Mouse (Mus musculus): ENCODE measurements around the gene BC017158. TPM values are rescaled to one million over a fixed set of nuclear protein-coding genes. Genes with fewer than 3 reads are reported as not detected.

The BC017158 gene
- polyA plus RNA-seq, 1 experiment from 2014 or later, result 16.4 TPM

GRCm38 (mm10) chr7:128279750-128280149, 18.2 kb downstream of the BC017158 start:
- H3K27me3 ChIP-seq (replicated peaks; ENCODE audit: control insufficient read depth, insufficient read depth, low read length), result no peaks in the 10 kb centered on the region
- no peak overlapping the region for H3K27ac ChIP-seq (ENCODE audit: low read length)
- peaks cover 7% of the 10 kb centered on the region for H3K36me3 ChIP-seq (ENCODE audit: control insufficient read depth, insufficient read depth)
- 93% methylated on average over 4 of the region's 4 CpGs for WGBS
- H3K4me1 ChIP-seq (replicated peaks; ENCODE audit: control insufficient read depth, insufficient read depth, low read length), result no peaks in the 10 kb centered on the region
- no peaks in the 10 kb centered on the region for H3K9me3 ChIP-seq (ENCODE audit: control insufficient read depth, low read length)
- no peak overlapping the region for H3K4me3 ChIP-seq (replicated peaks; ENCODE audit: low read length)
- H3K4me2 ChIP-seq (ENCODE audit: low read length), result no peak overlapping the region
- no peak for ATAC-seq
- H3K9ac ChIP-seq (replicated peaks; ENCODE audit: low read depth, low read length), result no peak overlapping the region

DNA sequence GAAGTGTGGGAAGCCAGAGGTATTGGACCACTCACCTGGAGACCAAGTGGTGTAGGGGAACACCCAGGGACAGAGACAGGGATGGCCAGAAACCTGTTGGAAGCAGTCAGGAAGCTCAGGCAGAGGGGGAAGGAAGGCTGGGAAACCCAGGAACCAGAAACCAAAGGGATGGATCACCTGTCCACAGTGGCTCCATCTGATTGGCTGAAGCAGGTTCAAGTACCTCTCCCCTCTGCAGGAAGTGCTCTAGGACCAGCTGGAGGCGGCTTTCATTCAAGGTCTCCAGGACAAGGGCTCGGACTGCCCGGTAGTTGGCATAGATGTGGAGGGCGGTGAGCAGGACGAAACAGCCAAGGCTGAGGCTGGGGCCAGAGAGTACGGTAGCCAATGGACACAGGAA, 21.9 kb downstream of the BC017158 start:
- no peaks in the 10 kb centered on the region for H3K27me3 ChIP-seq (replicated peaks; ENCODE audit: control insufficient read depth, insufficient read depth, low read length)
- no peak overlapping the region for H3K9ac ChIP-seq (replicated peaks; ENCODE audit: low read depth, low read length)
- no peaks in the 10 kb centered on the region for H3K4me1 ChIP-seq (replicated peaks; ENCODE audit: control insufficient read depth, insufficient read depth, low read length)
- WGBS, result 93% methylated on average over 6 of the region's 6 CpGs
- H3K4me2 ChIP-seq (ENCODE audit: low read length), result no peak overlapping the region
- H3K4me3 ChIP-seq (replicated peaks; ENCODE audit: low read length), result no peak overlapping the region
- H3K36me3 ChIP-seq (ENCODE audit: control insufficient read depth, insufficient read depth), result peaks cover 7% of the 10 kb centered on the region
- ATAC-seq, result no peak
- no peak overlapping the region for H3K27ac ChIP-seq (ENCODE audit: low read length)
- no peaks in the 10 kb centered on the region for H3K9me3 ChIP-seq (ENCODE audit: control insufficient read depth, low read length)

- no peak for ATAC-seq
- peaks cover 5% of the 10 kb centered on the region for H3K36me3 ChIP-seq (ENCODE audit: control insufficient read depth, insufficient read depth)
- whole genome bisulfite sequencing, result 94% methylated on average over 8 of the region's 9 CpGs
Measured at GRCm38 (mm10) chr7:128271496-128271895, 26.5 kb downstream of the BC017158 start.

DNA sequence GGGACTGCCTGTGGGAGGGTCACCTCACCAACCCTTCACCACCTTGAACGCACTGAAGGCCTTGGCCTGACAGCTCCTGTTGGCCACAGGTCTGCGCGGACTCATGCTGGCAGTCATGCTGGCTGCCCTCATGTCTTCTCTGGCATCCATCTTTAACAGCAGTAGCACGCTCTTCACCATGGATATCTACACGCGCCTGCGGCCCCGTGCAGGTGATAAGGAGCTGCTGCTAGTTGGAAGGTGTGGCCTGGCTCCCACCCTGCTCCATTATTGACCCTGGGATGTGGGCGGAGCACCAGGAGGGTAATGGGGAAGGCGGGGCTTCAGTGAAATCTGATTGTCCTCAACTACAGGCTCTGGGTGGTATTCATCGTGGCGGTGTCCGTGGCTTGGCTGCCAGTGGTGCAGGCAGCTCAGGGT, 27.5 kb downstream of the BC017158 start:
- H3K4me2 ChIP-seq (ENCODE audit: low read length), result no peak overlapping the region
- no peaks in the 10 kb centered on the region for H3K4me1 ChIP-seq (replicated peaks; ENCODE audit: control insufficient read depth, insufficient read depth, low read length)
- 65% methylated on average over 13 of the region's 13 CpGs for WGBS
- no peak overlapping the region for H3K4me3 ChIP-seq (replicated peaks; ENCODE audit: low read length)
- no peaks in the 10 kb centered on the region for H3K36me3 ChIP-seq (ENCODE audit: control insufficient read depth, insufficient read depth)
- H3K27me3 ChIP-seq (replicated peaks; ENCODE audit: control insufficient read depth, insufficient read depth, low read length), result no peaks in the 10 kb centered on the region
- no peak overlapping the region for H3K9ac ChIP-seq (replicated peaks; ENCODE audit: low read depth, low read length)
- ATAC-seq, result no peak
- H3K9me3 ChIP-seq (ENCODE audit: control insufficient read depth, low read length), result no peaks in the 10 kb centered on the region
- H3K27ac ChIP-seq (ENCODE audit: low read length), result no peak overlapping the region

More at GRCm38 (mm10) chr7:128271496-128271895, 26.5 kb downstream of the BC017158 start:
- H3K4me2 ChIP-seq (ENCODE audit: low read length), result no peak overlapping the region
- no peaks in the 10 kb centered on the region for H3K9me3 ChIP-seq (ENCODE audit: control insufficient read depth, low read length)
- H3K27ac ChIP-seq (ENCODE audit: low read length), result no peak overlapping the region
- H3K27me3 ChIP-seq (replicated peaks; ENCODE audit: control insufficient read depth, insufficient read depth, low read length), result no peaks in the 10 kb centered on the region
- no peak overlapping the region for H3K9ac ChIP-seq (replicated peaks; ENCODE audit: low read depth, low read length)
- no peaks in the 10 kb centered on the region for H3K4me1 ChIP-seq (replicated peaks; ENCODE audit: control insufficient read depth, insufficient read depth, low read length)
- H3K4me3 ChIP-seq (replicated peaks; ENCODE audit: low read length), result no peak overlapping the region

DNA sequence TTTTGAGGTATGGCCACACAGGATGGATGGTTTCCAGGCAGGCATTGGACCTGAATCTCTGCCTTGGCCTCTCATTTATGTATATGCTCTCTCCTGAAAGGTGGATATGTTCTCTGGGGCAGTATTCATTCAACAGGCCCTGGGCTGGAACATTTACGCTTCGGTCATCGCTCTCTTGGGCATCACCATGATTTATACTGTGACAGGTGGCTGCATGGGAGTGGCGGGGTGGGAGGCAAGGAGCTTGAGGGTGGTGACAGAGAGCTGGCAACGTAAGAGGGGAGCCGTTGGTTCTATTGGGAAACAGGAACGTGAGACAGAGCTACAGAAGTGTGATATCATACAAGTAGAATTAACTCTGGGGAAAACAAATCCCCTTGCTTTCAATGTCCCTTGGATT, 30.2 kb downstream of the BC017158 start:
- H3K27ac ChIP-seq (ENCODE audit: low read length), result no peak overlapping the region
- no peaks in the 10 kb centered on the region for H3K9me3 ChIP-seq (ENCODE audit: control insufficient read depth, low read length)
- no peak overlapping the region for H3K9ac ChIP-seq (replicated peaks; ENCODE audit: low read depth, low read length)
- no peaks in the 10 kb centered on the region for H3K36me3 ChIP-seq (ENCODE audit: control insufficient read depth, insufficient read depth)
- no peaks in the 10 kb centered on the region for H3K4me1 ChIP-seq (replicated peaks; ENCODE audit: control insufficient read depth, insufficient read depth, low read length)
- no peak overlapping the region for H3K4me3 ChIP-seq (replicated peaks; ENCODE audit: low read length)
- no peak for ATAC-seq
- 89% methylated on average over 7 of the region's 7 CpGs for WGBS
- H3K27me3 ChIP-seq (replicated peaks; ENCODE audit: control insufficient read depth, insufficient read depth, low read length), result no peaks in the 10 kb centered on the region
- no peak overlapping the region for H3K4me2 ChIP-seq (ENCODE audit: low read length)

DNA sequence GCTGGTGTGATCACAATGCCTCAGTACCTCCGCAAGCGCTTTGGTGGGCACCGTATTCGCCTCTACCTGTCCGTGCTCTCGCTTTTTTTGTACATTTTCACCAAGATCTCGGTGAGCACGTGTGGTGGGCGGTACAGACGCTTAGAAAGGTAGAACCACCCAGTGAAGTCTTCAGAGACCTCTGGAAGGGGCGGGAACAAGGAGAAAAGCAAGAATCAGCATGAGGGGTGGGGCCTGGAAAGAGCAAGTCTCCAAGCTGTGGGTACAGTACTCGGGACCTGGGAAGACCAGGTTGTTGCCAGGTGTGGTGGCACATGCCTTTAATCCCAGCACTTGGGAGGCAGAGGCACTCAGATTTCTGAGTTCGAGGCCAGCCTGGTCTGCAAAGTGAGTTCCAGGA, 30.6 kb downstream of the BC017158 start:
- Histone ChIP-seq H3K27me3 (replicated peaks; ENCODE audit: control insufficient read depth, insufficient read depth, low read length) (no peaks in the 10 kb centered on the region), H3K4me3 (replicated peaks; ENCODE audit: low read length) (no peak overlapping the region), H3K27ac (ENCODE audit: low read length) (no peak overlapping the region), H3K9ac (replicated peaks; ENCODE audit: low read depth, low read length) (no peak overlapping the region), H3K4me1 (replicated peaks; ENCODE audit: control insufficient read depth, insufficient read depth, low read length) (no peaks in the 10 kb centered on the region), H3K36me3 (ENCODE audit: control insufficient read depth, insufficient read depth) (no peaks in the 10 kb centered on the region), H3K9me3 (ENCODE audit: control insufficient read depth, low read length) (no peaks in the 10 kb centered on the region), H3K4me2 (ENCODE audit: low read length) (no peak overlapping the region)
- ATAC-seq, result no peak
- 66% methylated on average over 13 of the region's 13 CpGs for whole genome bisulfite sequencing

DNA sequence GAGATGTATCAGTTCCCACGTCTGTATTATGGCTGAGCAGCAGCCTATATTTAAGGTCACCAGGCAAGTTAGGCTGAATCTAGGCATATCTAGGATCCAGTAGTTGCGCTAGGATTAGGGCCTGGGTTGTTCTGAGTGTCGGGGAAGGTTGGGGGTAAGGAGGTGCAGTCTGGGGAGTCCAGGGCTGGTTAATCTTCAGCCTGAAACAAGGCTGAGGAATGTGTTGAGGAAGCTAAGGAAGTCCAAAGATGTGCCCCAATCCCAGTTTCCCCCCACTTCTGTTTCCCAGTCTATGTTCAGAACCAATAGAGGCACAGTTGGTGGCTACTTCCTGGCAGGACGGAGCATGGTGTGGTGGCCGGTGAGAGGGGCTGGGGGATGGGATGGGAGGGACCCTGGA, 31.9 kb downstream of the BC017158 start:
- Histone ChIP-seq H3K4me2 (ENCODE audit: low read length) (no peak overlapping the region), H3K27ac (ENCODE audit: low read length) (no peak overlapping the region), H3K4me3 (replicated peaks; ENCODE audit: low read length) (no peak overlapping the region), H3K9me3 (ENCODE audit: control insufficient read depth, low read length) (no peaks in the 10 kb centered on the region), H3K36me3 (ENCODE audit: control insufficient read depth, insufficient read depth) (no peaks in the 10 kb centered on the region), H3K9ac (replicated peaks; ENCODE audit: low read depth, low read length) (no peak overlapping the region), H3K27me3 (replicated peaks; ENCODE audit: control insufficient read depth, insufficient read depth, low read length) (no peaks in the 10 kb centered on the region), H3K4me1 (replicated peaks; ENCODE audit: control insufficient read depth, insufficient read depth, low read length) (no peaks in the 10 kb centered on the region)
- ATAC-seq, result no peak
- WGBS, result 87% methylated on average over 5 of the region's 5 CpGs

- no peak within 1 kb of the TSS for H3K4me2 ChIP-seq (ENCODE audit: low read length)
- no peaks in the 10 kb centered on the region for H3K36me3 ChIP-seq (ENCODE audit: control insufficient read depth, insufficient read depth)
- H3K9me3 ChIP-seq (ENCODE audit: control insufficient read depth, low read length), result no peaks in the 10 kb centered on the region
- H3K9ac ChIP-seq (replicated peaks; ENCODE audit: low read depth, low read length), result no peak within 1 kb of the TSS
- H3K4me3 ChIP-seq (replicated peaks; ENCODE audit: low read length), result no peak within 1 kb of the TSS
- H3K27ac ChIP-seq (ENCODE audit: low read length), result no peak within 1 kb of the TSS
- WGBS, result 87% methylated on average over 6 of the region's 6 CpGs
- ATAC-seq, result no peak
- H3K27me3 ChIP-seq (replicated peaks; ENCODE audit: control insufficient read depth, insufficient read depth, low read length), result no peaks in the 10 kb centered on the region
- no peaks in the 10 kb centered on the region for H3K4me1 ChIP-seq (replicated peaks; ENCODE audit: control insufficient read depth, insufficient read depth, low read length)
Measured at GRCm38 (mm10) chr7:128265411-128265810, 32.6 kb downstream of the BC017158 start, which contains the start of gene Slc5a2. Slc5a2 (plus strand) TSS chr7:128265657.

DNA sequence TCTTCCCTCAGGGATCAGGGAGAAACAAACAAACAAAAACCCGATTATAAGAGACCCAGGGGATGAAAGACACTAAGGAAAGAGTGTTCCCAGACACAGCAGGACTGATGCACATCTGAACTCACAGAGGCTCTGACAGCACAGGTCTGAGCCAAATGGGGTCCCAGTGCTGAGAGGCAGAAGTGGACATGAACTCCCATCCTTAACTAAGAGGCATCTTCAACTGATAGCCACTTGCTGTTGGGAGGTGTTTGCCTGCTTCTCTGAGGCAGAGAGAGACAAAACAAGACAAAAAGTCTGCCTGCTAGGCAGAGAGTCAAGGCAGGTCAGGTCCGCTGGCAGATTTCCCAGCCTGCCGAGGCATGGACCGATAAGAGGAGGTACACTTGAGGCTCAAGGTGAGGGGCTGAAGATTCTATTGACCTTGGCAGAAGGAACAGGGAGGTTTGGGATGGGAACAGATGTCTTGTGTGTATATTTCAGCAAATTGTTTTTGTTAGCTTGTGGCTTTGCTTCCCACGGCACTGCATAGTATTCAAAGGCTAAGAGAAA, 41.1 kb downstream of the BC017158 start:
- Histone ChIP-seq H3K9ac (replicated peaks; ENCODE audit: low read depth, low read length) (no peak overlapping the region), H3K27ac (ENCODE audit: low read length) (no peak overlapping the region), H3K4me2 (ENCODE audit: low read length) (no peak overlapping the region), H3K36me3 (ENCODE audit: control insufficient read depth, insufficient read depth) (no peaks in the 10 kb centered on the region), H3K4me3 (replicated peaks; ENCODE audit: low read length) (no peak overlapping the region), H3K9me3 (ENCODE audit: control insufficient read depth, low read length) (no peaks in the 10 kb centered on the region), H3K27me3 (replicated peaks; ENCODE audit: control insufficient read depth, insufficient read depth, low read length) (no peaks in the 10 kb centered on the region), H3K4me1 (replicated peaks; ENCODE audit: control insufficient read depth, insufficient read depth, low read length) (peaks cover 12% of the 10 kb centered on the region)
- ATAC-seq, result no peak
- WGBS, result 51% methylated on average over 5 of the region's 5 CpGs

DNA sequence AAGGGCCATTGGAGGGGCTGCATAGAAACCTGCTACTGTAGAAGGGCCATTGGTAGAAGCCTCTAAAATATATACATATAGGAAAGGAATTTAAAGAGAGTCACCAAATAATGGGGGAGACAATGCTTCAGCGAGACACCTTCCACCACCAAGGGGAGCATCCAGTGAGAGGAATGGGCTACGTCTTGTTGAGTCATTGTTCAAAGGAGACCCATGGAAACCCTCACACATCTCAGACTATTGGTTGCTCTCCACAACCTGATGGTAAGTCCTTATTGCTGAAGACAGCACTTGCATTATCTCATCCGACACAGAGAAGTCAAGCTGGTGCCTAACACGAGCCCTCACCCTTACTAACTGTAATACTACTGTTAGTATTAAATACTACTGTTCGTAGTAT, 42.2 kb downstream of the BC017158 start:
- Histone ChIP-seq H3K27ac (ENCODE audit: low read length) (no peak overlapping the region), H3K4me2 (ENCODE audit: low read length) (no peak overlapping the region), H3K9ac (replicated peaks; ENCODE audit: low read depth, low read length) (no peak overlapping the region), H3K9me3 (ENCODE audit: control insufficient read depth, low read length) (no peaks in the 10 kb centered on the region), H3K4me3 (replicated peaks; ENCODE audit: low read length) (no peak overlapping the region), H3K36me3 (ENCODE audit: control insufficient read depth, insufficient read depth) (no peaks in the 10 kb centered on the region), H3K4me1 (replicated peaks; ENCODE audit: control insufficient read depth, insufficient read depth, low read length) (peaks cover 14% of the 10 kb centered on the region), H3K27me3 (replicated peaks; ENCODE audit: control insufficient read depth, insufficient read depth, low read length) (no peaks in the 10 kb centered on the region)
- 91% methylated on average over 5 of the region's 5 CpGs for WGBS
- no peak for ATAC-seq
